Mouse (Mus musculus): ENCODE data around the gene Eif4e2. TPM values are rescaled to one million over a fixed set of nuclear protein-coding genes. Genes with fewer than 3 reads are reported as not detected.
A peak's percentile ranks its signal among the peaks of the same experiment; 100 is the strongest.

Eif4e2 gene
- polyA plus RNA-seq, 1 experiment, result 159 TPM

- peak within 1 kb of the TSS; percentile 2 for H3K4me3 ChIP-seq (ENCODE audit: insufficient read depth, poor library complexity, severe bottlenecking)
- H3K36me3 ChIP-seq (ENCODE audit: control insufficient read depth, insufficient read depth), result no peaks in the 10 kb centered on the region
- peaks cover 14% of the 10 kb centered on the region for H3K27me3 ChIP-seq (ENCODE audit: control insufficient read depth, insufficient read depth, insufficient read length)
- H3K79me2 ChIP-seq (ENCODE audit: control insufficient read depth, insufficient read depth), result no peaks in the 10 kb centered on the region
- H3ac ChIP-seq (ENCODE audit: control insufficient read depth, insufficient read length, low read depth), result peak within 1 kb of the TSS; percentile 88
- TF ChIP-seq MAX (IDR thresholded peaks at IDR 0.05), result no peak
- no peak for TF ChIP-seq CTCF (IDR thresholded peaks at IDR 0.05; ENCODE audit: control insufficient read depth, insufficient read depth, insufficient read length)
- no peak for TF ChIP-seq MYOD1 (IDR thresholded peaks at IDR 0.05; ENCODE audit: control insufficient read depth, insufficient read length, low read depth)
- no peak for TF ChIP-seq CEBPB (IDR thresholded peaks at IDR 0.05; ENCODE audit: low read depth)
- TF ChIP-seq MYOG (IDR thresholded peaks at IDR 0.05; ENCODE audit: control insufficient read depth, extremely low read depth, insufficient read length), result no peak
- TF ChIP-seq FOSL1 (IDR thresholded peaks at IDR 0.05; ENCODE audit: insufficient read depth, low read length, poor library complexity, severe bottlenecking), result no peak
- no peak for TF ChIP-seq USF1 (IDR thresholded peaks at IDR 0.05; ENCODE audit: low read depth)
- H3K79me3 ChIP-seq (ENCODE audit: low read depth), result no peaks in the 10 kb centered on the region
Measured at GRCm38 (mm10) chr1:87264134-87265006, 50.7 kb downstream of the Eif4e2 start, which contains the start of gene Efhd1. TSS of gene Efhd1 (plus strand) at chr1:87264363.

- peak; percentile 10 for TF ChIP-seq USF1 (IDR thresholded peaks at IDR 0.05; ENCODE audit: low read depth)
- TF ChIP-seq CEBPB (IDR thresholded peaks at IDR 0.05; ENCODE audit: low read depth), result no peak
- Histone ChIP-seq H3K27me3 (ENCODE audit: control insufficient read depth, insufficient read depth, insufficient read length) (peaks cover 14% of the 10 kb centered on the region), H3K4me3 (ENCODE audit: insufficient read depth, poor library complexity, severe bottlenecking) (no peak overlapping the region)
Measured at GRCm38 (mm10) chr1:87265200-87265599, 51.5 kb downstream of the Eif4e2 start.

DNA sequence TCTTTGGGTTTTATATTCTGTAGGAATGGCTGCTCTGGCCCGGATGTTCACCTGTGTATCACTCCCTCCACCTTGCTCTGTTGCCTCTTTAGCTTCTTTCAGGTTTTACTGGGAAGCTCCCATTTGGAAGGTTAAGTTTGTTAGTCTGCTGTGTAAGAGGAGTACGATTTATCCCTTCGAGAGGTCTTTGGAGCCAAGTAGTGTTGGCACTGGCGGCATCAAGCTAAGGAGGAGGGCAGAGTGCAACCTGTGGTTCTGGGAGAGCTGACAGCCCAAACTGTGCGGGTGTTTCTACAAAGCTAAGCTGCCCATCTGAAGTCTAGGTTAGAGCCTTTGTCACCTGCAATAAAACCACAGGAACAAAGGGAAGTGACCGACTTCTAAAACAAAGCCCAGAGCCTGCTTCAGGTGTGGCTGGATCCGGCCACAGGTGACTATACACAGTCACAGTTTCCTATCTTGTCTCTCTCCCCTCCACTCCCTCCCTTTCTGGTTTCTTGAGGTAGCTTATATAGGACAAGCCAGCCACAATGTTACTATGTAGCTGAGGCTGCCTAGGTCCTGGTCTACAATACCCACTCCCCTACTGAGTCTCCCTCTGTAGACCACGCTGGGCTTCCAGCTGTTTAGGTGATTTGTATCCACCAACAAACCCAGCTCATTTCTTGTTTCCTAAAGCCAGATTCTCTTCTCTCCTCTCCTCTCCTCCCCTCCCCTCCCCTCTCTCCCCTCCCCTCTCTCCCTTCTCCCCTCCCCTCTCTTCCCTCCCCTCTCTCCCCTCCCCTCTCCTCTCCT is 52.8 kb downstream of the Eif4e2 start:
- Histone ChIP-seq H3ac (ENCODE audit: control insufficient read depth, insufficient read length, low read depth) (no peak overlapping the region), H3K36me3 (ENCODE audit: control insufficient read depth, insufficient read depth) (no peaks in the 10 kb centered on the region), H3K79me2 (ENCODE audit: control insufficient read depth, insufficient read depth) (no peaks in the 10 kb centered on the region), H3K4me3 (ENCODE audit: insufficient read depth, poor library complexity, severe bottlenecking) (no peak overlapping the region), H3K79me3 (ENCODE audit: low read depth) (no peaks in the 10 kb centered on the region), H3K27me3 (ENCODE audit: control insufficient read depth, insufficient read depth, insufficient read length) (peaks cover 14% of the 10 kb centered on the region)
- TF ChIP-seq MYOD1 (IDR thresholded peaks at IDR 0.05; ENCODE audit: control insufficient read depth, insufficient read length, low read depth) (no peak), USF1 (IDR thresholded peaks at IDR 0.05; ENCODE audit: low read depth) (no peak), CTCF (IDR thresholded peaks at IDR 0.05; ENCODE audit: control insufficient read depth, insufficient read depth, insufficient read length) (no peak), CEBPB (IDR thresholded peaks at IDR 0.05; ENCODE audit: low read depth) (no peak), MYOG (IDR thresholded peaks at IDR 0.05; ENCODE audit: control insufficient read depth, extremely low read depth, insufficient read length) (no peak)

More at GRCm38 (mm10) chr1:87265200-87265599, 51.5 kb downstream of the Eif4e2 start:
- H3K79me3 ChIP-seq (ENCODE audit: low read depth), result no peaks in the 10 kb centered on the region
- H3ac ChIP-seq (ENCODE audit: control insufficient read depth, insufficient read length, low read depth), result no peak overlapping the region
- no peaks in the 10 kb centered on the region for H3K79me2 ChIP-seq (ENCODE audit: control insufficient read depth, insufficient read depth)
- no peaks in the 10 kb centered on the region for H3K36me3 ChIP-seq (ENCODE audit: control insufficient read depth, insufficient read depth)

- Histone ChIP-seq H3K79me2 (ENCODE audit: control insufficient read depth, insufficient read depth) (no peaks in the 10 kb centered on the region), H3K79me3 (ENCODE audit: low read depth) (no peaks in the 10 kb centered on the region), H3K4me3 (ENCODE audit: insufficient read depth, poor library complexity, severe bottlenecking) (no peak overlapping the region), H3K36me3 (ENCODE audit: control insufficient read depth, insufficient read depth) (no peaks in the 10 kb centered on the region), H3ac (ENCODE audit: control insufficient read depth, insufficient read length, low read depth) (no peak overlapping the region), H3K27me3 (ENCODE audit: control insufficient read depth, insufficient read depth, insufficient read length) (peaks cover 6% of the 10 kb centered on the region)
- TF ChIP-seq CEBPB (IDR thresholded peaks at IDR 0.05; ENCODE audit: low read depth), result no peak
Measured at GRCm38 (mm10) chr1:87270204-87270603, 56.5 kb downstream of the Eif4e2 start.

DNA sequence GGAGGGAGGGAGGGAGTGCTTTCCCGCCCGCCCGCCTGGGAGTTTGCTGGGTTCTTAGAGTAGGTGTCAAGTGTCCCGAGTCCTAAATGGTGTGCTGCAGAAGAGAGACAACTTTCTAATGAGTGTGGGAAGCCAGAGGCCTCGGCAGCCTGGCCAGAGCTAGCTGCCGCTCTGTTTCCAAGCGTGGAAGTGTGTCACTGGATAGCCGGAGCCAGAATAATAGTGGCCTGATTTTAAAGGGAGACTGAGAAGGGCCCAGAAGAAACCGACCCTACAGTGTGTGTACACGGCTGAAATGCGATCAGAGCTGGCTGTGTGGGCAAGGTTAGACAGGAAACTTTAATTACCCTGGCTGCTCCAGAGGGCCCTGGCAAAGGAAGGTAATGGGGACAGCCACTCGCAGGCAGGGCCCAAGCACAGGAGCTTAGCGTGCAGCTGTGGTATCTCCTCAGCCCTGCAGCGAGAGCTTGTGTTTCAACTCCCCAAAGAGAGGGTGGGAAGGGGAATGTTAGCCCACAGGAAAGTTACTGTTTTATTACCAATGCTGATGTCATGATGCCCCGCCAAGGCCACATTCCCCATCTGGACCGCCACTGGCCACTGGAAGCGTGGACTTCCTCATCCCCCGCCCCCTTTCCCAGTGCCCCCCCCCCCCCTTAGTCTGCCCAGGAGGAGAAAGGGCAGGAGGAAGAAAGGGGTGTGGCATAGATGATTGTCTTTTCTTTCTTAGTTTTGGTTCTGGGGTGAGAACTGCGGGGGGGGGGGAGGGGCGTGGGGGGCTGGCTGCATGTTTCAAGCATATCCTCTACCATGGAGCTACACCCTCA is 57.1 kb downstream of the Eif4e2 start:
- Histone ChIP-seq H3K79me2 (ENCODE audit: control insufficient read depth, insufficient read depth) (no peaks in the 10 kb centered on the region), H3K36me3 (ENCODE audit: control insufficient read depth, insufficient read depth) (no peaks in the 10 kb centered on the region), H3K4me3 (ENCODE audit: insufficient read depth, poor library complexity, severe bottlenecking) (no peak overlapping the region), H3ac (ENCODE audit: control insufficient read depth, insufficient read length, low read depth) (no peak overlapping the region), H3K27me3 (ENCODE audit: control insufficient read depth, insufficient read depth, insufficient read length) (peaks cover under 1% of the 10 kb centered on the region), H3K79me3 (ENCODE audit: low read depth) (no peaks in the 10 kb centered on the region)
- peak; percentile 55 for TF ChIP-seq MYOD1 (IDR thresholded peaks at IDR 0.05; ENCODE audit: control insufficient read depth, insufficient read length, low read depth)
- no peak for TF ChIP-seq USF1 (IDR thresholded peaks at IDR 0.05; ENCODE audit: low read depth)

Measured in C2C12 (cell line).